ENCODE assay signal across 9 mouse cellular contexts in the genomic region with DNA sequence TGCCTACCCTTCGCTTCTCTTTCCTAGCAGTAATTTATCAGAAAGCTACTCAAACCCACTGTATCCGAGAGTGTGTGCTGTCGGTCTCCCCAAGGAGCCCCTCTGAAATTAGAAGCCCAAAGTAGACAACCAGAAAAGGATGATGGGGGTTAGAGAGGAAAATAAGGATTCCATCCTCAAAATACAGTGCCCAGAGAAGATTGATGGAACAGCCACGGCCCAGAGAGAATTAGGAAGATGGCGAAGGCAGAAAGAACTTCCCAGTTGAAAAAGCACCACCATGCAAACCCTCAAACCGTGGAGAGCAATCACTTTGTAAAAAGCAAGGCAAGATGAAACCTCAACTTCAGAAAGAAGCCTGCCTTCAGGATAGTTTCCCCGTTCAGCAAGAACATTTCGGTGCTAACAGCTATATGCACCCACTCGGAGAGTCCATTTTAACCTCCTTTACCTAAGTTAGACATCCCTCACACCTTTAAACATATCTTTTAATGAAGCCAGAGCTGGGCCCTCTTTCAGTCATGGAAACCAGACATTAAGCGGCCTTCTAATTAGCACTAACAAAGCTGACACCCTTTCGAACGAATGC. TPM values are rescaled to one million over a fixed set of nuclear protein-coding genes. Genes with fewer than 3 reads are reported as not detected.
DNase-seq lines count a peak whose midpoint lies in the region; ATAC-seq and TF ChIP-seq lines count a peak whose summit lies in the region.
"Had no signal": no experiment of that assay in that cellular context is flagged by ENCODE, and none has a peak within 500 bp of the region (broad histone marks: within the 10 kb centered on the region; RNA-seq: fewer than 3 reads in every experiment).

No protein-coding gene starts in this region.

- H3K4me2 ChIP-seq in heart, embryonic 13.5 days, result peak overlapping the region; percentile 86
- H3K4me2 ChIP-seq in forebrain, embryonic 13.5 days, result peak overlapping the region; percentile 76
- H3K4me2 ChIP-seq in liver, embryonic 13.5 days, result peak overlapping the region; percentile 84

- H3K36me3 ChIP-seq in heart, embryonic 13.5 days, result peaks cover 10% of the 10 kb centered on the region; the same call in 1 of the 2 replicates
- H3K36me3 ChIP-seq in ES-Bruce4 (ENCODE audit: control insufficient read depth, insufficient read depth, low read length, poor library complexity, severe bottlenecking), result peaks cover 20% of the 10 kb centered on the region
- H3K36me3 ChIP-seq in forebrain, embryonic 13.5 days (ENCODE audit: poor library complexity, severe bottlenecking), result 0 out of 2 replicates have a peak, but pooled peaks cover 3% of the 10 kb centered on the region
- H3K36me3 ChIP-seq in liver, embryonic 13.5 days, result peaks cover 3% of the 10 kb centered on the region; the same call in 1 of the 2 replicates

- no peak for TF ChIP-seq POLR2A in ES-Bruce4 (IDR thresholded peaks at IDR 0.05; ENCODE audit: insufficient read depth, low read length)

- H3K9me3 ChIP-seq in heart, embryonic 13.5 days, result no peaks in the 10 kb centered on the region
- H3K9me3 ChIP-seq in ES-Bruce4 (replicated peaks; ENCODE audit: control insufficient read depth, insufficient read depth, low read length, poor library complexity, severe bottlenecking), result no peaks in the 10 kb centered on the region
- H3K9me3 ChIP-seq in forebrain, embryonic 13.5 days (replicated peaks), result no peaks in the 10 kb centered on the region
- no peaks in the 10 kb centered on the region for H3K9me3 ChIP-seq in liver, embryonic 13.5 days (replicated peaks)

- no peak for TF ChIP-seq EP300 in ES-Bruce4 (IDR thresholded peaks at IDR 0.05; ENCODE audit: insufficient read depth, low read depth, low read length)

- no peaks in the 10 kb centered on the region for H3K27me3 ChIP-seq in heart, embryonic 13.5 days (replicated peaks)
- H3K27me3 ChIP-seq in ES-Bruce4 (ENCODE audit: control insufficient read depth, insufficient read depth, low read length, poor library complexity, severe bottlenecking), result no peaks in the 10 kb centered on the region
- no peaks in the 10 kb centered on the region for H3K27me3 ChIP-seq in forebrain, embryonic 13.5 days
- 0 out of 2 replicates have a peak, but pooled peaks cover 5% of the 10 kb centered on the region for H3K27me3 ChIP-seq in liver, embryonic 13.5 days

- peak overlapping the region; percentile 94 for H3K4me3 ChIP-seq in heart, embryonic 13.5 days
- peak overlapping the region; percentile 78 for H3K4me3 ChIP-seq in ES-Bruce4 (ENCODE audit: low read depth, low read length)
- H3K4me3 ChIP-seq in forebrain, embryonic 13.5 days, result peak overlapping the region; percentile 89
- H3K4me3 ChIP-seq in liver, embryonic 13.5 days (replicated peaks), result peak overlapping the region; percentile 95

- peak overlapping the region; percentile 99 for H3K27ac ChIP-seq in heart, embryonic 13.5 days (replicated peaks)
- H3K27ac ChIP-seq in ES-Bruce4 (ENCODE audit: insufficient read depth, low read length), result peak overlapping the region; percentile 17
- peak overlapping the region; percentile 99 for H3K27ac ChIP-seq in forebrain, embryonic 13.5 days
- H3K27ac ChIP-seq in liver, embryonic 13.5 days, result peak overlapping the region; percentile 96

- no peak for TF ChIP-seq CTCF in ES-Bruce4 (IDR thresholded peaks at IDR 0.05; ENCODE audit: low read depth, low read length)

- WGBS in heart, embryonic 13.5 days, result 51% methylated on average over 12 of the region's 12 CpGs
- WGBS in forebrain, embryonic 13.5 days, result 25% methylated on average over 12 of the region's 12 CpGs
- 44% methylated on average over 12 of the region's 12 CpGs for WGBS in liver, embryonic 13.5 days (ENCODE audit: insufficient replicate concordance)

- no peak for DNase-seq in heart, postnatal 4 days
- no peak for DNase-seq in liver, embryonic 13.5 days
- DNase-seq in urinary bladder, postnatal 36 days (ENCODE audit: low spot score in 2 of 2), result no peak
- DNase-seq in urinary bladder, postnatal 25 days (ENCODE audit: low spot score), result no peak
- DNase-seq in right cerebral cortex, adult 2 months (ENCODE audit: low spot score in 2 of 2), result no peak

- no peak for ATAC-seq in heart, embryonic 13.5 days (ENCODE audit: extremely low read depth, insufficient number of reproducible peaks, low FRiP score, low TSS enrichment)
- no peak for ATAC-seq in forebrain, embryonic 13.5 days
- no peak for ATAC-seq in liver, embryonic 13.5 days (ENCODE audit: low read depth)

- H3K9ac ChIP-seq in heart, embryonic 13.5 days, result peak overlapping the region; percentile 100
- peak overlapping the region; percentile 100 for H3K9ac ChIP-seq in ES-Bruce4 (ENCODE audit: low read depth, poor library complexity, severe bottlenecking)
- H3K9ac ChIP-seq in forebrain, embryonic 13.5 days, result peak overlapping the region; percentile 99
- H3K9ac ChIP-seq in liver, embryonic 13.5 days, result peak overlapping the region; percentile 98

- H3K4me1 ChIP-seq in heart, embryonic 13.5 days, result peaks cover 37% of the 10 kb centered on the region
- peaks cover 1% of the 10 kb centered on the region for H3K4me1 ChIP-seq in ES-Bruce4 (ENCODE audit: control insufficient read depth, insufficient read depth, low read length)
- peaks cover 31% of the 10 kb centered on the region for H3K4me1 ChIP-seq in forebrain, embryonic 13.5 days
- peaks cover 50% of the 10 kb centered on the region for H3K4me1 ChIP-seq in liver, embryonic 13.5 days (replicated peaks)

RNA-seq across cellular contexts. Expression of a gene that starts 1.0 kb away (rescaled TPM):
- 550 and 637 TPM in 2 replicates for polyA plus RNA-seq in heart, embryonic 13.5 days (2015; fragmentation: Nextera tagmentation; extraction: Ambion mirVana)
- 100 to 1,000 TPM; 289 to 299 TPM for total RNA-seq in heart, postnatal 4 days (2021)
- polyA plus RNA-seq in ES-Bruce4 (2011; ENCODE audit: insufficient read depth, insufficient read length, low read depth, missing spikeins), result 1,141 and 1,173 TPM in 2 replicates
- polyA plus RNA-seq in forebrain, embryonic 13.5 days (2015; fragmentation: Nextera tagmentation; extraction: Ambion mirVana), result 1,676 and 1,701 TPM in 2 replicates
- polyA plus RNA-seq in liver, embryonic 13.5 days (2015; fragmentation: Nextera tagmentation; extraction: Ambion mirVana), result 415 and 484 TPM in 2 replicates

RNA-seq across cellular contexts. Expression of a gene that starts 20.2 kb away (rescaled TPM):
- 0.27 TPM in 1 of 2 replicates, not detected in the other for polyA plus RNA-seq in heart, embryonic 13.5 days (2015; fragmentation: Nextera tagmentation; extraction: Ambion mirVana)
- total RNA-seq in heart, postnatal 4 days (2021), result not detected
- polyA plus RNA-seq in ES-Bruce4 (2011; ENCODE audit: insufficient read depth, insufficient read length, low read depth, missing spikeins), result not detected in 2 replicates
- polyA plus RNA-seq in forebrain, embryonic 13.5 days (2015; fragmentation: Nextera tagmentation; extraction: Ambion mirVana), result not detected in 2 replicates
- not detected in 2 replicates for polyA plus RNA-seq in liver, embryonic 13.5 days (2015; fragmentation: Nextera tagmentation; extraction: Ambion mirVana)
- total RNA-seq: heart, adult 18-20 months had no signal

Comparison
In these comparisons a context has a peak if more than half of its experiments do, and no peak if none do; other contexts are left out.
1. H3K27ac ChIP-seq: peak in every context shown above with its lines; median percentile 99 in heart, embryonic 13.5 days; 99 in forebrain, embryonic 13.5 days; 96 in liver, embryonic 13.5 days; 17 in ES-Bruce4.